Mouse (Mus musculus) limb, embryonic 14.5 days (tissue): Measurements from ENCODE around the gene 1500009L16Rik. TPM values are rescaled to one million over a fixed set of nuclear protein-coding genes. Genes with fewer than 3 reads are reported as not detected.
A peak's percentile ranks its signal among the peaks of the same experiment; 100 is the strongest.

ENCODE experiments used
- ATAC-seq: fragments of 200-750 bp; cut with Nextera tagmentation; 2 replicates; pipeline ENCODE4 v1.8.0; 2017; ENCODE audit warnings: low read depth, moderate number of reproducible peaks, moderate TSS enrichment; ENCODE audit not compliant: low FRiP score
- DNase-seq: peaks from one replicate; pipeline ENCODE4 v3.0.0-alpha.2; 2015; ENCODE audit warnings: low spot score
- H3K27ac ChIP-seq: fragments of 300-500 bp; sonication (generic); replicated peaks from 2 replicates; pipeline ENCODE4 v1.5.1; 2014; ENCODE audit warnings: low read depth, mild to moderate bottlenecking, low read length, moderate library complexity, mixed read lengths
- H3K27me3 ChIP-seq: fragments of 300-500 bp; sonication (generic); 2 replicates; pipeline ENCODE4 v1.6.1; 2014; ENCODE audit warnings: low read length, mixed read lengths; ENCODE audit not compliant: control insufficient read depth, insufficient read depth
- H3K36me3 ChIP-seq: fragments of 300-500 bp; sonication (generic); 2 replicates; pipeline ENCODE4 v1.6.1; 2014; ENCODE audit warnings: mild to moderate bottlenecking, low read length, moderate library complexity, mixed read lengths; ENCODE audit not compliant: control insufficient read depth, insufficient read depth
- H3K4me1 ChIP-seq: fragments of 300-500 bp; sonication (generic); 2 replicates; pipeline ENCODE4 v1.6.1; 2014; ENCODE audit warnings: antibody characterized with exemption, low read length, mixed read lengths; ENCODE audit not compliant: control insufficient read depth, insufficient read depth
- H3K4me2 ChIP-seq: fragments of 300-500 bp; sonication (generic); replicated peaks from 2 replicates; pipeline ENCODE4 v1.6.1; 2014; ENCODE audit warnings: low read depth, mild to moderate bottlenecking, low read length, moderate library complexity; ENCODE audit not compliant: severe bottlenecking
- H3K4me3 ChIP-seq: fragments of 300-500 bp; sonication (generic); replicated peaks from 2 replicates; pipeline ENCODE4 v1.5.1; 2014; ENCODE audit warnings: low read length
- H3K9ac ChIP-seq: fragments of 300-500 bp; sonication (generic); 2 replicates; pipeline ENCODE4 v1.6.1; 2014; ENCODE audit warnings: mild to moderate bottlenecking, low read depth, low read length, moderate library complexity; ENCODE audit not compliant: severe bottlenecking
- H3K9me3 ChIP-seq: fragments of 300-500 bp; sonication (generic); 2 replicates; pipeline ENCODE4 v1.6.1; 2016; ENCODE audit warnings: low read length; ENCODE audit not compliant: control insufficient read depth
- POLR2A ChIP-seq: fragments of 200-500 bp; IDR thresholded peaks from 2 replicates; pipeline ENCODE4 v1.8.0; 2012; ENCODE audit warnings: inconsistent platforms, mild to moderate bottlenecking, moderate library complexity, borderline replicate concordance; ENCODE audit not compliant: insufficient read depth, insufficient read length; ENCODE audit errors: extremely low read depth
- WGBS: fragments of 180-500 bp; shearing (Covaris S2); extraction: QIAGEN DNeasy Blood & Tissue Kit; methylation state at CpG from one replicate; pipeline ENCODE4 v1.1.7; 2014; 5-methylcytosine and 5-hydroxymethylcytosine counted together
- polyA plus RNA-seq, 2 experiments: library from polyadenylated mRNA; depleted of rRNA in 1 of 2; stranded (reverse) in 1 of 2; unstranded in 1 of 2; fragments of >200 nt; fragmentation: Nextera tagmentation in 1 of 2; extraction: Ambion mirVana in 1 of 2; gene quantifications; 2 replicates each; pipeline versions ENCODE4 v1.2.1 to v1.2.3; 2012 to 2014

1500009L16Rik gene
- polyA plus RNA-seq, 2 experiments = 20.2 to 27.1 TPM

- TF ChIP-seq POLR2A = no peak
- Histone ChIP-seq H3K9me3 (no peaks in the 10 kb centered on the region), H3K4me2 (no peak overlapping the region), H3K27ac (no peak overlapping the region), H3K27me3 (no peaks in the 10 kb centered on the region), H3K4me1 (peaks cover 8% of the 10 kb centered on the region), H3K4me3 (no peak overlapping the region), H3K9ac (no peak overlapping the region; the same call in 1 of the 2 replicates), H3K36me3 (no peaks in the 10 kb centered on the region)
- DNase-seq (no peak), ATAC-seq (no peak)
- 80% methylated on average over 17 of the region's 17 CpGs for WGBS
Observed at GRCm38 (mm10) chr10:83757343-83757962, 34.8 kb downstream of the 1500009L16Rik start.

- no peaks in the 10 kb centered on the region for H3K9me3 ChIP-seq
- DNase-seq (no peak), ATAC-seq (no peak)
- H3K4me3 ChIP-seq = no peak overlapping the region
- H3K4me1 ChIP-seq = peaks cover 8% of the 10 kb centered on the region
- no peak for TF ChIP-seq POLR2A
- H3K27me3 ChIP-seq = no peaks in the 10 kb centered on the region
- H3K4me2 ChIP-seq = no peak overlapping the region
- H3K27ac ChIP-seq = no peak overlapping the region
- H3K9ac ChIP-seq = no peak overlapping the region
- H3K36me3 ChIP-seq = no peaks in the 10 kb centered on the region
- 82% methylated on average over 13 of the region's 13 CpGs for WGBS
Observed at GRCm38 (mm10) chr10:83758732-83759131, 36.1 kb downstream of the 1500009L16Rik start.

- DNase-seq (peak; percentile 33), ATAC-seq (no peak)
- Histone ChIP-seq H3K27ac (no peak overlapping the region), H3K9ac (no peak overlapping the region), H3K4me1 (peaks cover 8% of the 10 kb centered on the region), H3K4me3 (no peak overlapping the region), H3K4me2 (no peak overlapping the region), H3K36me3 (no peaks in the 10 kb centered on the region), H3K27me3 (no peaks in the 10 kb centered on the region), H3K9me3 (no peaks in the 10 kb centered on the region)
- 42% methylated on average over 2 of the region's 2 CpGs for WGBS
- no peak for TF ChIP-seq POLR2A
Observed at GRCm38 (mm10) chr10:83760535-83760934, 37.9 kb downstream of the 1500009L16Rik start.

- 84% methylated on average over 4 of the region's 4 CpGs for WGBS
- Histone ChIP-seq H3K9ac (no peak overlapping the region), H3K27me3 (no peaks in the 10 kb centered on the region), H3K9me3 (no peaks in the 10 kb centered on the region), H3K4me3 (no peak overlapping the region), H3K27ac (no peak overlapping the region), H3K4me1 (peaks cover 8% of the 10 kb centered on the region), H3K36me3 (no peaks in the 10 kb centered on the region), H3K4me2 (no peak overlapping the region)
- no peak for DNase-seq
- TF ChIP-seq POLR2A = no peak
- no peak for ATAC-seq
Observed at GRCm38 (mm10) chr10:83763891-83764290, 41.2 kb downstream of the 1500009L16Rik start.

GRCm38 (mm10) chr10:83766882-83767281 is 44.2 kb downstream of the 1500009L16Rik start:
- ATAC-seq (no peak), DNase-seq (no peak)
- no peaks in the 10 kb centered on the region for H3K4me1 ChIP-seq
- no peak for TF ChIP-seq POLR2A
- H3K27ac ChIP-seq = no peak overlapping the region
- no peaks in the 10 kb centered on the region for H3K9me3 ChIP-seq
- no peak overlapping the region for H3K9ac ChIP-seq
- no peak overlapping the region for H3K4me3 ChIP-seq
- no peaks in the 10 kb centered on the region for H3K36me3 ChIP-seq
- no peak overlapping the region for H3K4me2 ChIP-seq
- no peaks in the 10 kb centered on the region for H3K27me3 ChIP-seq
